Mouse (Mus musculus): ENCODE measurements around the gene Pkd1l3.

Pkd1l3 gene

GRCm38 (mm10) chr8:109614243-109615210 is at the start of gene Pkd1l3:
TSS of gene Pkd1l3 (plus strand) at chr8:109614517.
- no peak for DNase-seq

- no peak for DNase-seq
These were observed 49.6 kb upstream of the Pkd1l3 start for GRCm38 (mm10) chr8:109564766-109565165.

- DNase-seq: peak; percentile 97
These were observed 48.6 kb upstream of the Pkd1l3 start, which contains the start of the genes Dhx38 and Txnl4b for GRCm38 (mm10) chr8:109565498-109566333. TSS of gene Dhx38 (minus strand) at chr8:109565861. TSS of gene Txnl4b (plus strand) at chr8:109565892.

GRCm38 (mm10) chr8:109571139-109571538 is 43.2 kb upstream of the Pkd1l3 start:
- no peak for DNase-seq

- no peak for DNase-seq
These were observed 38.0 kb upstream of the Pkd1l3 start for GRCm38 (mm10) chr8:109576311-109576710.

GRCm38 (mm10) chr8:109578900-109579301 is 35.4 kb upstream of the Pkd1l3 start, which contains the start of gene Hp:
TSS of gene Hp (minus strand) at chr8:109579172.
- no peak for DNase-seq

- no peak for DNase-seq
These were observed 30.0 kb upstream of the Pkd1l3 start for GRCm38 (mm10) chr8:109584293-109584692.

GRCm38 (mm10) chr8:109584830-109585229 is 29.5 kb upstream of the Pkd1l3 start:
- DNase-seq: no peak

GRCm38 (mm10) chr8:109585652-109586051 is 28.7 kb upstream of the Pkd1l3 start:
- DNase-seq: no peak

- no peak for DNase-seq
These were observed 27.3 kb upstream of the Pkd1l3 start for GRCm38 (mm10) chr8:109586972-109587504.

- no peak for DNase-seq
These were observed 23.4 kb upstream of the Pkd1l3 start for GRCm38 (mm10) chr8:109590901-109591300.

- DNase-seq: no peak
These were observed 22.9 kb upstream of the Pkd1l3 start for GRCm38 (mm10) chr8:109591367-109591766.

GRCm38 (mm10) chr8:109592164-109592563 is 22.2 kb upstream of the Pkd1l3 start:
- no peak for DNase-seq

- DNase-seq: no peak
These were observed 21.1 kb upstream of the Pkd1l3 start for GRCm38 (mm10) chr8:109593117-109593788.

GRCm38 (mm10) chr8:109595854-109596253 is 18.5 kb upstream of the Pkd1l3 start:
- peak; percentile 43 for DNase-seq

GRCm38 (mm10) chr8:109606725-109607124 is 7.6 kb upstream of the Pkd1l3 start:
- DNase-seq: no peak

GRCm38 (mm10) chr8:109607650-109608049 is 6.7 kb upstream of the Pkd1l3 start:
- DNase-seq: no peak

- DNase-seq: peak; percentile 97
These were observed 5.8 kb upstream of the Pkd1l3 start, which contains the start of gene Dhodh for GRCm38 (mm10) chr8:109608271-109609152. TSS of gene Dhodh (minus strand) at chr8:109608673.

GRCm38 (mm10) chr8:109609153-109609502 is 5.2 kb upstream of the Pkd1l3 start:
- DNase-seq: no peak

- no peak for DNase-seq
These were observed 1.3 kb downstream of the Pkd1l3 start for GRCm38 (mm10) chr8:109615569-109615968.

- no peak for DNase-seq
These were observed 14.3 kb downstream of the Pkd1l3 start for GRCm38 (mm10) chr8:109628638-109629037.
